Mouse (Mus musculus): ENCODE results near the gene Dner.

Dner gene

GRCm38 (mm10) chr1:84628244-84628643, 67.8 kb downstream of the Dner start:
- no peak for DNase-seq

GRCm38 (mm10) chr1:84622978-84623554, 73.0 kb downstream of the Dner start:
- DNase-seq, result no peak

- DNase-seq, result peak; percentile 35 to 55
Observed at GRCm38 (mm10) chr1:84621308-84621707, 74.7 kb downstream of the Dner start.

GRCm38 (mm10) chr1:84619131-84619760, 76.8 kb downstream of the Dner start:
- DNase-seq, result peak; percentile 23 to 43

GRCm38 (mm10) chr1:84618094-84618493, 77.9 kb downstream of the Dner start:
- DNase-seq, result no peak

GRCm38 (mm10) chr1:84616133-84616532, 79.9 kb downstream of the Dner start:
- DNase-seq, result no peak

- no peak for DNase-seq
Observed at GRCm38 (mm10) chr1:84614596-84614995, 81.4 kb downstream of the Dner start.

- no peak for DNase-seq
Observed at GRCm38 (mm10) chr1:84613119-84613518, 82.9 kb downstream of the Dner start.

GRCm38 (mm10) chr1:84611331-84611730, 84.7 kb downstream of the Dner start:
- DNase-seq, result no peak

GRCm38 (mm10) chr1:84599025-84599424, 97.0 kb downstream of the Dner start:
- DNase-seq, result no peak

- DNase-seq, result no peak
Observed at GRCm38 (mm10) chr1:84596023-84596422, 100.0 kb downstream of the Dner start.

GRCm38 (mm10) chr1:84592394-84592793, 103.6 kb downstream of the Dner start:
- no peak for DNase-seq

GRCm38 (mm10) chr1:84590534-84590933, 105.5 kb downstream of the Dner start:
- DNase-seq, result no peak

GRCm38 (mm10) chr1:84585434-84585833, 110.6 kb downstream of the Dner start:
- DNase-seq, result no peak

GRCm38 (mm10) chr1:84581812-84582211, 114.2 kb downstream of the Dner start:
- peak; percentile 81 to 82 for DNase-seq

- DNase-seq, result no peak
Observed at GRCm38 (mm10) chr1:84561841-84562240, 134.2 kb downstream of the Dner start.

GRCm38 (mm10) chr1:84561387-84561786, 134.6 kb downstream of the Dner start:
- DNase-seq, result no peak

- no peak for DNase-seq
Observed at GRCm38 (mm10) chr1:84556546-84557511, 139.2 kb downstream of the Dner start.

GRCm38 (mm10) chr1:84552005-84552404, 144.0 kb downstream of the Dner start:
- DNase-seq, result no peak

GRCm38 (mm10) chr1:84550065-84550368, 146.0 kb downstream of the Dner start:
- DNase-seq, result no peak

- DNase-seq, result peak in 1 of 2 experiments; percentile 9
Observed at GRCm38 (mm10) chr1:84549367-84550064, 146.5 kb downstream of the Dner start.

GRCm38 (mm10) chr1:84536069-84536468, 160.0 kb downstream of the Dner start:
- no peak for DNase-seq

GRCm38 (mm10) chr1:84525514-84525913, 170.5 kb downstream of the Dner start:
- peak; percentile 16 to 21 for DNase-seq

All from kidney, postnatal 4 days (tissue).